Mouse (Mus musculus) G1E (cell line): ENCODE measurements around the gene Hsp90aa1. TPM values are rescaled to one million over a fixed set of nuclear protein-coding genes. Genes with fewer than 3 reads are reported as not detected.
"Not testable (repeated sequence)": the region's sequence is repeated elsewhere in the genome, so short reads cannot be mapped to it uniquely, and the experiment has no call there.

Source experiments
- ATAC-seq: 2 replicates; pipeline ENCODE4 v1.8.0; 2016; ENCODE audit warnings: mild to moderate bottlenecking; ENCODE audit not compliant: insufficient number of reproducible peaks, poor library complexity, low FRiP score, severe bottlenecking; ENCODE audit errors: extremely low read depth
- DNase-seq: peaks from one replicate; pipeline ENCODE4 v3.0.0; 2012; ENCODE audit warnings: low spot score
- H3K27me3 ChIP-seq: 2 replicates; pipeline ENCODE4 v1.6.1; 2012; ENCODE audit warnings: mild to moderate bottlenecking, low read length, inconsistent platforms; ENCODE audit not compliant: insufficient read depth
- H3K36me3 ChIP-seq: replicated peaks from 2 replicates; pipeline ENCODE3; 2012; ENCODE audit warnings: mild to moderate bottlenecking, inconsistent platforms
- H3K4me1 ChIP-seq: 2 replicates; pipeline ENCODE4 v1.6.1; 2012; ENCODE audit warnings: low read depth, low read length, inconsistent platforms, mixed read lengths; ENCODE audit not compliant: insufficient read depth
- H3K4me3 ChIP-seq: 2 replicates; pipeline ENCODE4 v1.5.1; 2012; ENCODE audit warnings: low read depth, mild to moderate bottlenecking, inconsistent platforms, low read length, moderate library complexity, mixed read lengths
- H3K9me3 ChIP-seq: replicated peaks from 2 replicates; pipeline ENCODE4 v1.6.1; 2012; ENCODE audit warnings: inconsistent platforms
- CTCF ChIP-seq: IDR thresholded peaks from 2 replicates; pipeline ENCODE4 v1.5.1; 2012; ENCODE audit warnings: low read depth, low read length, inconsistent platforms, mixed read lengths
- GATA1 ChIP-seq: IDR thresholded peaks from 2 replicates; pipeline ENCODE4 v1.6.1; 2012; ENCODE audit warnings: borderline replicate concordance, low read length, inconsistent platforms, mixed read lengths
- GATA2 ChIP-seq: IDR thresholded peaks from 2 replicates; pipeline ENCODE4 v1.6.1; 2012; ENCODE audit warnings: low read depth, low read length, inconsistent platforms, borderline replicate concordance
- POLR2AphosphoS5 ChIP-seq: IDR thresholded peaks from 2 replicates; pipeline ENCODE4 v1.6.1; 2012; ENCODE audit warnings: low read depth, low read length, inconsistent platforms; ENCODE audit not compliant: insufficient replicate concordance
- TAL1 ChIP-seq: conservative IDR thresholded peaks from 2 replicates; pipeline ENCODE4 v1.6.1; 2012; ENCODE audit warnings: low read depth, low read length, inconsistent platforms, mixed read lengths
- polyA plus RNA-seq: library from polyadenylated mRNA; stranded (reverse); fragments of >175 nt; gene quantifications from 2 replicates; pipeline ENCODE4 v1.2.3, GENCODE M21; 2012
- total RNA-seq, 2 experiments: library from RNA; stranded (forward) in 1 of 2; stranded (reverse) in 1 of 2; fragments of 200-1000 nt in 1 of 2; fragments of >200 nt in 1 of 2; fragmentation: Nextera tagmentation in 1 of 2; gene quantifications; 2 replicates each; pipeline ENCODE4 v1.2.3; 2014 to 2017

The Hsp90aa1 gene
- total and polyA plus RNA-seq, 3 experiments = 458 to 2,418 (median 1,636) TPM

GRCm38 (mm10) chr12:110707451-110707850, 4.9 kb upstream of the Hsp90aa1 start:
- Histone ChIP-seq H3K27me3 (peaks cover 33% of the 10 kb centered on the region), H3K4me3 (no peak overlapping the region), H3K9me3 (no peaks in the 10 kb centered on the region), H3K4me1 (peaks cover 52% of the 10 kb centered on the region), H3K36me3 (no peaks in the 10 kb centered on the region)
- DNase-seq (no peak), ATAC-seq (no peak)
- TF ChIP-seq GATA1 = no peak
- no peak for TF ChIP-seq TAL1
- no peak for TF ChIP-seq CTCF
- TF ChIP-seq GATA2 = no peak
- no peak for TF ChIP-seq POLR2AphosphoS5

DNA sequence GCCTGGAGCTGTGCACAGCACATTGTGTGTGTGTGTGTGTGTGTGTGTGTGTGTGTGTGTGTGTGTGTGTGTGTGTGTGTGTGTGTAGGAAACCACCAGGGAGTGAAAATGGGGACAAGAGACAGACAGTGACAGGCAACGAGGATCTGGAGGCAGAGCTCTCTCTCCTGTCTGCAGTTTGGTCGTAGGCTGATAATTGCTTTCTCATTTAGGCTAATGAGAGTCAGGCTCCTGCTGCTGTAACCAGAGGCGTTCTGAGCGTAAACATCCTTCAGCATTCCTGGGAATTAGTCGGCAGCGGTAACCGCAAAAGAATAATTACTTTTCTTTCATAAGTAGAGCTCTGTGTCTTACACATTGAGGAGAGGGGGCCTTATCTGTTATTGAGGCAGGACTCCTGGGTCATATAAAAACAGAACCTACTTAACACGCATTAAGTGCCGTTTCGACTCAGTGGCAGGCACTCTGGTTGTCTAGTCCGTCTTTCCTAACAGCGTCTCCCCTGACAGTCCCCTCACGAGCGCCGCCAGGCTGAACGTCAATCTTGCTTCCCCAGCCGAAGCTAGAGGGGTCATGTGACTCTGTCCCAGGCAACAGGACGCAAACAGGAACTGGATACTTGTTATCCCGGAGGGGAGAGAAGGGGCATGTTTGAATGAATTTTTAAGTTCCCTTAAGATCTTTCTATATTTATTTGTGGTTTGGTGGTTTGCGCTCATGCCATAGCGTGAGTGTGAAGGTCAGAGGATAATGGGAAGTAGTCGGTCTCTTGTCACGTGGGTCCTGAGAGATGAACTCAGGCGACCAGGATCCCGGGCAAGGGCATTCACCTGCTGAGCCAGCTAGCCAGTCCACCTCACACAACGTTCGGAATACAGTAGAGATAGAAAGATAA, 4.1 kb upstream of the Hsp90aa1 start:
- Histone ChIP-seq H3K9me3 (no peaks in the 10 kb centered on the region), H3K27me3 (peaks cover 29% of the 10 kb centered on the region), H3K4me3 (peak overlapping the region; percentile 62; the same call in 1 of the 2 replicates), H3K4me1 (peaks cover 60% of the 10 kb centered on the region), H3K36me3 (no peaks in the 10 kb centered on the region)
- peak; percentile 91 for DNase-seq
- ATAC-seq = peak; percentile 85
- TF ChIP-seq POLR2AphosphoS5 = no peak
- TF ChIP-seq CTCF = no peak
- no peak for TF ChIP-seq GATA2
- no peak for TF ChIP-seq GATA1
- TF ChIP-seq TAL1 = no peak

DNA sequence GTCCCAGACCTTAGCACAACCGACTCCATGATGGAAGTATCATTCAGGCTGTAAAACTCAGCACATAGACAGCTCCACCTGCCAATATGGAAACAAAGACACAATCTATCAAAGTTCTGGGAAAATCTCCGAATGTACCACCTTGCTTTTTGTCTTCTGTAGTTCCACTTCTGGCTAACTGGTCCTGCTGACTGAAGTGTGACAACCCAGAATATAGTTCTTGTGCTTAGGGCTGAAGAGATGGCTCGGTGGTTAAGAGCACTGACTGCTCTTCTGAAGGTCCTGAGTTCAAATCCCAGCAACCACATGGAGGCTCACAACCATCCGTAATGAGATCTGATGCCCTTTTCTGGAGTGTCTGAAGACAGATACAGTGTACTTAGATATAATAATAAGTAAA, 2.9 kb upstream of the Hsp90aa1 start:
- not testable (repeated sequence) for DNase-seq
- H3K4me1 ChIP-seq = peaks cover 66% of the 10 kb centered on the region

GRCm38 (mm10) chr12:110703682-110704081, 1.2 kb upstream of the Hsp90aa1 start:
- Histone ChIP-seq H3K9me3 (no peaks in the 10 kb centered on the region), H3K4me1 (peaks cover 80% of the 10 kb centered on the region), H3K27me3 (peaks cover 11% of the 10 kb centered on the region), H3K4me3 (no peak overlapping the region), H3K36me3 (no peaks in the 10 kb centered on the region)
- ATAC-seq (no peak), DNase-seq (no peak)
- TF ChIP-seq TAL1 (no peak), CTCF (no peak), GATA2 (no peak), POLR2AphosphoS5 (no peak), GATA1 (no peak)

More for the DNA sequence above, 2.9 kb upstream of the Hsp90aa1 start:
- H3K9me3 ChIP-seq, H3K4me3 ChIP-seq, H3K36me3 ChIP-seq, ATAC-seq: not testable (repeated sequence)
- H3K27me3 ChIP-seq = peaks cover 20% of the 10 kb centered on the region

- TF ChIP-seq CTCF = peak; percentile 99
- no peak for TF ChIP-seq GATA1
- no peak for TF ChIP-seq TAL1
- no peak for TF ChIP-seq POLR2AphosphoS5
- no peak for TF ChIP-seq GATA2
- DNase-seq = peak; percentile 75
- peaks cover 85% of the 10 kb centered on the region for H3K4me1 ChIP-seq
- no peak for ATAC-seq
- no peaks in the 10 kb centered on the region for H3K9me3 ChIP-seq
- no peaks in the 10 kb centered on the region for H3K36me3 ChIP-seq
- H3K4me3 ChIP-seq = no peak overlapping the region
- H3K27me3 ChIP-seq = peaks cover 11% of the 10 kb centered on the region
Observed at GRCm38 (mm10) chr12:110703008-110703471, 512 bp upstream of the Hsp90aa1 start.

DNA sequence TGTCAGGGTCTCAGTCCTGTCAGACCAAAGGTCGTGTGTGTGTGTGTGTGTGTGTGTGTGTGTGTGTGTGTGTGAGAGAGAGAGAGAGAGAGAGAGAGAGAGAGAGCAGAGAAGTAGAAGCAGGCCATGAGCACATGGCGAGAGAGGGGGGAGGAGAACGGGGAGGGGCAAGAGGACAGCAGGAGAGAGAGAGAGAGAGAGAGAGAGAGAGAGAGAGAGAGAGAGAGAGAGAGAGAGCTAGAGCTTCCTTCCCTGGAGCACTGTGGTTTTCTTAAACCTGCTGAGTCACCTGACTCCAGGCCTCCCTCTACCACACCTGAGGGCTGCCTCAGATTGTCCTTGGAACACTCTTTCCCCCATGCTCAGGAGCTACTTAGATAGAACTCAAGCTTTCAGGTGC, 1.2 kb downstream of the Hsp90aa1 start:
- DNase-seq (peak; percentile 44), ATAC-seq (peak; percentile 24; the same call in 1 of the 2 replicates)
- H3K4me3 ChIP-seq = peak overlapping the region; percentile 60; the same call in 1 of the 2 replicates

More for the DNA sequence above, 1.2 kb downstream of the Hsp90aa1 start:
- not testable (repeated sequence) for H3K36me3 ChIP-seq, H3K27me3 ChIP-seq, H3K9me3 ChIP-seq
- H3K4me1 ChIP-seq = peaks cover 82% of the 10 kb centered on the region
